Mouse (Mus musculus) stomach, postnatal 0 days (tissue): ENCODE data around the gene Foxp1.

ENCODE experiments used
- CTCF ChIP-seq: IDR thresholded peaks from 2 replicates; pipeline ENCODE4 v1.5.1; 2016; ENCODE audit warnings: antibody characterized with exemption, low read depth, mild to moderate bottlenecking, moderate library complexity
- EP300 ChIP-seq: optimal IDR thresholded peaks from 2 replicates; pipeline ENCODE3; 2016; ENCODE audit warnings: antibody characterized with exemption

- no peak for TF ChIP-seq CTCF
- no peak for TF ChIP-seq EP300
Observed at GRCm38 (mm10) chr6:99328634-99329033, 193.9 kb downstream of the Foxp1 start.
